Mouse (Mus musculus) limb, embryonic 10.5 days (tissue): Measurements from ENCODE around the gene Foxp1. TPM values are rescaled to one million over a fixed set of nuclear protein-coding genes. Genes with fewer than 3 reads are reported as not detected.

Source experiments
- DNase-seq: peaks from one replicate; pipeline ENCODE4 v3.0.0-alpha.2; 2017; ENCODE audit warnings: low spot score
- H3K27ac ChIP-seq: fragments of 300-500 bp; sonication (generic); 2 replicates; pipeline ENCODE4 v1.5.1; 2016; ENCODE audit warnings: mild to moderate bottlenecking
- H3K27me3 ChIP-seq: fragments of 300-500 bp; sonication (generic); 2 replicates; pipeline ENCODE4 v1.6.1; 2016; ENCODE audit warnings: low read depth, mild to moderate bottlenecking; ENCODE audit not compliant: poor library complexity, severe bottlenecking
- H3K36me3 ChIP-seq: fragments of 300-500 bp; sonication (generic); 2 replicates; pipeline ENCODE4 v1.6.1; 2016; ENCODE audit warnings: mild to moderate bottlenecking, moderate library complexity
- H3K4me1 ChIP-seq: fragments of 300-500 bp; sonication (generic); 2 replicates; pipeline ENCODE4 v1.6.1; 2016
- H3K4me3 ChIP-seq: fragments of 300-500 bp; sonication (generic); 2 replicates; pipeline ENCODE4 v1.5.1; 2016; ENCODE audit warnings: mild to moderate bottlenecking, moderate library complexity
- H3K9me3 ChIP-seq: fragments of 300-500 bp; sonication (generic); replicated peaks from 2 replicates; pipeline ENCODE4 v1.6.1; 2016; ENCODE audit warnings: mild to moderate bottlenecking
- WGBS: fragments of 180-500 bp; shearing (Covaris S2); methylation state at CpG from one replicate; pipeline ENCODE4 v1.1.7; 2016; 5-methylcytosine and 5-hydroxymethylcytosine counted together
- polyA plus RNA-seq: library from polyadenylated mRNA; unstranded; fragments of >200 nt; fragmentation: Nextera tagmentation; extraction: Ambion mirVana; gene quantifications from 2 replicates; pipeline ENCODE4 v1.2.1, GENCODE M21; 2016

The Foxp1 gene
- polyA plus RNA-seq, 1 experiment from 2014 or later, result 47.3 TPM

GRCm38 (mm10) chr6:99347836-99348235 is 174.7 kb downstream of the Foxp1 start:
- H3K27me3 ChIP-seq, result peaks cover 17% of the 10 kb centered on the region
- WGBS, result 50% methylated on average over 10 of the region's 10 CpGs
- no peak overlapping the region for H3K4me3 ChIP-seq
- no peak for DNase-seq
- no peaks in the 10 kb centered on the region for H3K36me3 ChIP-seq
- H3K4me1 ChIP-seq, result peaks cover 15% of the 10 kb centered on the region
- H3K27ac ChIP-seq, result no peak overlapping the region
- H3K9me3 ChIP-seq, result no peaks in the 10 kb centered on the region

- Histone ChIP-seq H3K4me3 (no peak overlapping the region), H3K27ac (no peak overlapping the region), H3K36me3 (no peaks in the 10 kb centered on the region), H3K27me3 (peaks cover 18% of the 10 kb centered on the region), H3K9me3 (no peaks in the 10 kb centered on the region), H3K4me1 (peaks cover 8% of the 10 kb centered on the region)
- WGBS, result 97% methylated on average over 7 of the region's 7 CpGs
- DNase-seq, result no peak
Observed at GRCm38 (mm10) chr6:99344966-99345365, 177.6 kb downstream of the Foxp1 start.

- H3K27ac ChIP-seq, result no peak overlapping the region
- 94% methylated on average over 3 of the region's 3 CpGs for WGBS
- H3K4me3 ChIP-seq, result no peak overlapping the region
- DNase-seq, result no peak
- H3K27me3 ChIP-seq, result peaks cover 22% of the 10 kb centered on the region
- H3K9me3 ChIP-seq, result no peaks in the 10 kb centered on the region
- peaks cover 11% of the 10 kb centered on the region for H3K4me1 ChIP-seq
- H3K36me3 ChIP-seq, result no peaks in the 10 kb centered on the region
Observed at GRCm38 (mm10) chr6:99344357-99344756, 178.2 kb downstream of the Foxp1 start.

- WGBS, result 92% methylated on average over 3 of the region's 3 CpGs
- H3K4me1 ChIP-seq, result peaks cover 15% of the 10 kb centered on the region
Observed at GRCm38 (mm10) chr6:99343815-99344214, 178.7 kb downstream of the Foxp1 start.

GRCm38 (mm10) chr6:99342416-99342815 is 180.1 kb downstream of the Foxp1 start:
- no peaks in the 10 kb centered on the region for H3K9me3 ChIP-seq
- peaks cover 33% of the 10 kb centered on the region for H3K27me3 ChIP-seq
- no peaks in the 10 kb centered on the region for H3K36me3 ChIP-seq
- 91% methylated on average over 3 of the region's 3 CpGs for WGBS
- DNase-seq, result no peak
- no peak overlapping the region for H3K4me3 ChIP-seq
- H3K27ac ChIP-seq, result no peak overlapping the region
- H3K4me1 ChIP-seq, result peaks cover 23% of the 10 kb centered on the region

More at GRCm38 (mm10) chr6:99343815-99344214, 178.7 kb downstream of the Foxp1 start:
- Histone ChIP-seq H3K27me3 (peaks cover 26% of the 10 kb centered on the region), H3K27ac (no peak overlapping the region), H3K36me3 (no peaks in the 10 kb centered on the region), H3K4me3 (no peak overlapping the region), H3K9me3 (no peaks in the 10 kb centered on the region)
- DNase-seq, result no peak

- H3K9me3 ChIP-seq, result no peaks in the 10 kb centered on the region
- H3K4me3 ChIP-seq, result no peak overlapping the region
- no peaks in the 10 kb centered on the region for H3K36me3 ChIP-seq
- DNase-seq, result no peak
- H3K27me3 ChIP-seq, result peaks cover 39% of the 10 kb centered on the region
- H3K4me1 ChIP-seq, result peaks cover 33% of the 10 kb centered on the region
- H3K27ac ChIP-seq, result no peak overlapping the region
- 90% methylated on average over 4 of the region's 4 CpGs for WGBS
Observed at GRCm38 (mm10) chr6:99340902-99341301, 181.6 kb downstream of the Foxp1 start.

GRCm38 (mm10) chr6:99339986-99340721 is 182.4 kb downstream of the Foxp1 start:
- Histone ChIP-seq H3K4me1 (peaks cover 41% of the 10 kb centered on the region), H3K4me3 (no peak overlapping the region), H3K27me3 (peaks cover 42% of the 10 kb centered on the region), H3K36me3 (no peaks in the 10 kb centered on the region), H3K27ac (no peak overlapping the region), H3K9me3 (no peaks in the 10 kb centered on the region)
- DNase-seq, result no peak
- 77% methylated on average over 10 of the region's 10 CpGs for WGBS

GRCm38 (mm10) chr6:99339343-99339620 is 183.2 kb downstream of the Foxp1 start:
- no peak overlapping the region for H3K4me3 ChIP-seq
- H3K9me3 ChIP-seq, result no peaks in the 10 kb centered on the region
- H3K27me3 ChIP-seq, result peaks cover 50% of the 10 kb centered on the region
- 56% methylated on average over 5 of the region's 5 CpGs for WGBS
- peaks cover 43% of the 10 kb centered on the region for H3K4me1 ChIP-seq
- peak; percentile 39 for DNase-seq
- H3K36me3 ChIP-seq, result no peaks in the 10 kb centered on the region
- no peak overlapping the region for H3K27ac ChIP-seq

GRCm38 (mm10) chr6:99338593-99339342 is 183.8 kb downstream of the Foxp1 start:
- H3K36me3 ChIP-seq, result no peaks in the 10 kb centered on the region
- no peaks in the 10 kb centered on the region for H3K9me3 ChIP-seq
- peaks cover 56% of the 10 kb centered on the region for H3K27me3 ChIP-seq
- no peak overlapping the region for H3K27ac ChIP-seq
- peaks cover 43% of the 10 kb centered on the region for H3K4me1 ChIP-seq
- DNase-seq, result no peak
- 42% methylated on average over 9 of the region's 9 CpGs for WGBS
- no peak overlapping the region for H3K4me3 ChIP-seq

GRCm38 (mm10) chr6:99338174-99338573 is 184.3 kb downstream of the Foxp1 start:
- 43% methylated on average over 3 of the region's 3 CpGs for WGBS
- Histone ChIP-seq H3K27me3 (peaks cover 61% of the 10 kb centered on the region), H3K36me3 (no peaks in the 10 kb centered on the region), H3K9me3 (no peaks in the 10 kb centered on the region), H3K4me3 (no peak overlapping the region), H3K27ac (0 out of 2 replicates have a peak overlapping the region, but pooled peaks have one; percentile 19), H3K4me1 (peaks cover 43% of the 10 kb centered on the region)
- no peak for DNase-seq

- DNase-seq, result no peak
- 0 out of 2 replicates have a peak overlapping the region, but pooled peaks have one; percentile 19 for H3K27ac ChIP-seq
- peaks cover 43% of the 10 kb centered on the region for H3K4me1 ChIP-seq
- H3K36me3 ChIP-seq, result no peaks in the 10 kb centered on the region
- 47% methylated on average over 6 of the region's 6 CpGs for WGBS
- peaks cover 63% of the 10 kb centered on the region for H3K27me3 ChIP-seq
- H3K4me3 ChIP-seq, result no peak overlapping the region
- H3K9me3 ChIP-seq, result no peaks in the 10 kb centered on the region
Observed at GRCm38 (mm10) chr6:99337575-99337974, 184.9 kb downstream of the Foxp1 start.

- Histone ChIP-seq H3K27ac (no peak overlapping the region), H3K9me3 (no peaks in the 10 kb centered on the region), H3K4me1 (peaks cover 43% of the 10 kb centered on the region), H3K4me3 (no peak overlapping the region), H3K27me3 (peaks cover 64% of the 10 kb centered on the region), H3K36me3 (no peaks in the 10 kb centered on the region)
- 27% methylated on average over 5 of the region's 5 CpGs for WGBS
- no peak for DNase-seq
Observed at GRCm38 (mm10) chr6:99336191-99336590, 186.3 kb downstream of the Foxp1 start.

GRCm38 (mm10) chr6:99335174-99335830 is 187.2 kb downstream of the Foxp1 start:
- WGBS, result 69% methylated on average over 13 of the region's 13 CpGs
- Histone ChIP-seq H3K36me3 (no peaks in the 10 kb centered on the region), H3K27me3 (peaks cover 73% of the 10 kb centered on the region), H3K27ac (no peak overlapping the region), H3K4me1 (peaks cover 43% of the 10 kb centered on the region), H3K4me3 (no peak overlapping the region), H3K9me3 (no peaks in the 10 kb centered on the region)
- DNase-seq, result no peak
